Mouse (Mus musculus): ENCODE data around the gene Grk5. TPM values are rescaled to one million over a fixed set of nuclear protein-coding genes. Genes with fewer than 3 reads are reported as not detected.

The Grk5 gene
- polyA plus RNA-seq, 1 experiment = 5.4 TPM

DNA sequence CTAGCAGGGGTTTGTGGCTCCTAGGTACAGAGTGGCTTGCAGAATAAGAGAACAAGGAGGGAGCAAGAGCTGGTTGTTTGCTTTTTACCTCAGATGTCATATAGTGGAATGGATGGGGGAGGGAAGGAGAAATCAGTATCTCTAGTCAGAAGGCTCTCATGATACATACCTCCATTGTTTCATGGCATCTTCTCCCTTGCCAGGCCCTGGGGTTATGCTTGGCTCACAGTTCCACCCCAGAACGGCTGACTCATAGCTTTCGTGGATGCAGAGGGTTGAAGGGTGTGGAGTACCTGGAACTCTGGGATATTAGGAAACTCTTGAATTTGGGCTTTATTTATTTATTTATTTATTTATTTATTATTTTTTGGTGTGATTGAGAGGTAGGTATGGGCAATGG is 84.0 kb downstream of the Grk5 start:
- peak; percentile 57 for DNase-seq (ENCODE audit: low read depth)

DNA sequence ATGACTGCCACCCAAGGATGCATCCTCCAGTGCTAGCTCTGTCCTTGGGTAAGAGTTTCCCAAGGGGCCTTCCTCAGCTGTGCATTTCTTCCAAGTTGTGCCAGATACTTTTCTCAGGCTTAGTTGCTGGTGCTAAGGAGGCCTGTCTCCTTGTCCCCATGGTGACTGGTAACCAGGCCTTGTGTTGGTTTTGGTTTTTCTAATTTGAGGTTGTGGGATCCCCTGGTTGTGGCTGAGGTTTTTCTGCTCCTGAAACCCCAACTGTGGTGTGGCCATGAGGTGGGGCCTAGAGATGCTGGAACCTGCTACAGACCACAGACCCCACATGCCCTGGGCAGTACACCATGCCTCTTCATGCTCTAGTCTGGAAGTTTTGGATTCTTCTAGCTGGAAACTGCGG is 90.0 kb downstream of the Grk5 start:
- no peak for DNase-seq (ENCODE audit: low read depth)

DNA sequence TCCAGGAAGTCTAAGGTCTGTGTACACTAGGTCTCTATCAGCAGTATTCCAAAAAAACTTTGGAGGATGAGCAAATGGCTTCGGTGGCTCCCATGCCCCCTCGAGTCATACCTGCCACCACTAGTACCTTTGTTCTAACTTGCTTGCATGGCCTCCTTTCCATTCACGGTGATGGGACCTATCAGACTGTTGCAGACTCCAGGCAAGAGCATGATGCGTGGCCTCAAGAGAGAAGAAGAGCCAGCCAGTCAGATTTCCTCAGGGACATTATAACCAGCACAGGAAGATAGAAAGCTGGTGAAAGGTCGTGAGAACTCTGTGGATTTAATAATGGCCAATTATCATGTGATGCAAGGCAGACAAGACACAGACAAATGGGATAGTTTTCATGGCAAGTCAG is 91.8 kb downstream of the Grk5 start:
- DNase-seq (ENCODE audit: low read depth) = no peak

DNA sequence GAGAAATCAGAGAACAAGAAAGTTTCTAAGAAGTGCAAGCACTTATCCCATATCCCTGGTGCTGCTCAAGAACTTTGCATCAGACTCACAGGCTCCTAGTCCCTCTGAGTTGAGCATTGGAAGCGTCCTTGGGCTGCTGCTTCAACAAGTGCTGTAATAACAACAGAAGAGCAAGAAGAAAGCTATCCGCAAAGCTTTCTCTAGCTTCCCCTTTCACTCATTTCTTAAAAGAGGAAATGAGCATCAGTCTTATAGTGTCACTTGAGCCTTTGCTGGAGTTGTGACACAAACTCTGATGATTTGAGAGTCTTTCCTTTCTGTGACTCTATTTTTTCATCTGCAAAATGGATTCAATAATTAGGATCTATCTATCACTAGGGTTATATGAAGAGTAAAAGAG is 92.3 kb downstream of the Grk5 start:
- DNase-seq (ENCODE audit: low read depth) = no peak

DNA sequence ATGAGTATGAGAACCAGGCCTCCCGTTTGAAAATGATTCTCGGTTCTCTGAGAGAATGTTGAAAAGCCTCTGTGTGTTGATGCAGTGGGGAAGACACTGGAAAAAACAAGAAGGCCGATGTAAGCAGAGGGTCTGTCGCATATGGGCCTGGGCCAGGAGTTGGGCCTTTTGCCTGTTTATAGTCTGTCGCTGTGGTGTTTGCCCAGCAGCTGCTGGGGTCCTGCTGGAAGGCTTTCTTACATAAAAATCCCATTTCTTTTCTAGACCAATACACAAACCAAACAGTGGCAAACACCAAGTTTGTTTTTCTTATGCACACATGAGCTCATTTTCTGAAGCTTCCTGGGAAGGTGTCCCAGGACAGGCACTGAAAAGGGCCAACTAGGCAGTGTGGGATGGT is 100.2 kb downstream of the Grk5 start:
- DNase-seq (ENCODE audit: low read depth) = no peak

DNA sequence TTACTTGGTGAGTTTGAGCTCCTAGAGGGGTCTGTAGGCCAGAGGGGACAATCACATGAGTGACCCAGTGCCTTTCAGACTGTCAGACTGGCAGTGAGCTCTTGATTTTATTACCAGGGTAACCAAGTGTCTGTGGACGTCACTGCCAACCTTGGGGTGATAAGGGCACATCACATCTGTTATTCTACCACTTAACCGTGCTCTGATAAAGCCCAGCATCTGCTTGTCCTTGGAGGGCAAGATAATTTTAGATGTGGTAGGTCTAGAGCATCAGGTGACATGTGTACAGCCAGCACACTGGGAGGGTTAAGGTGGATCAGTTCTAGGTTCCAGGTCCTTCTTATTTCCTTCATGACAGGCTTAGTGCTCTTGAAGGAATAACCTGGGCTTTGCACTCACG is 104.7 kb downstream of the Grk5 start:
- DNase-seq (ENCODE audit: low read depth) = no peak

DNA sequence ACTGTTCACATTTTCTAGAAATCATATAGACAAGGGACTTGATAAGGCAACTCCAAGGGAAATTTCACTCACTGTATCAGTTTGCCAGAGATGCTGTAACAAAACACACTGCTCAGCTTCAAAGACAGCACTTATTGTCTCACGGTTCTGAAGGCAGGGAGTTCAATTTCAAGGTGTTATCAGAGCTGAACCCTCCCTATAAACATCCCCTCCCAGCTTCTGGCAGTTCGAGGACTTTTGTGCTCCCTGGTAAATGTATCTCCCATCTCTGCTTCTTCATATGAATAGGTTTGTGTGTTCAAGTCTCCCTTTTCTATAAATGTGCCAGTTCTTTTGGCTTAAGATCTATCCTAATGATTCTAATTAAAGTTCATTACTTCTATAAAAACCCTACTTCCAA is 105.3 kb downstream of the Grk5 start:
- no peak for DNase-seq (ENCODE audit: low read depth)

DNA sequence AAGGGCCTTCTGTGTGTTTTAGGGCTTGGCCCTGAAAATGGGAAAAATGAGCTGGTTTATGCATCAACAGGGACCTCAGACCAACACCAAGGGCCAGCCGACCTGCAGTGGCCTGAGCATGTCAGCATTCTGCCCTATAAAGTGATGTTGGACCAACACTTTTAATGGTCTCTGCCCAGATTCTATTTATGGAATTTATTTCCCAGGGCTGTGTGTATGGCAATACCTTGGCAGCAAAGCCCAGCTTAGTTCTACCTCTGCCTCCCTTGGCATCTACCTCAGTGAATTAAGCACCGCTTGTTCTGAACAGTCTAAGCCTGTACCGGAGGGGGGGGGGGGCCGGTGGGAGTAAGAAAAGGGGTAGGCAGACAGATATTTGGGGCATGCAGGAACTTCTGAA is 108.2 kb downstream of the Grk5 start:
- DNase-seq (ENCODE audit: low read depth) = peak; percentile 66

DNA sequence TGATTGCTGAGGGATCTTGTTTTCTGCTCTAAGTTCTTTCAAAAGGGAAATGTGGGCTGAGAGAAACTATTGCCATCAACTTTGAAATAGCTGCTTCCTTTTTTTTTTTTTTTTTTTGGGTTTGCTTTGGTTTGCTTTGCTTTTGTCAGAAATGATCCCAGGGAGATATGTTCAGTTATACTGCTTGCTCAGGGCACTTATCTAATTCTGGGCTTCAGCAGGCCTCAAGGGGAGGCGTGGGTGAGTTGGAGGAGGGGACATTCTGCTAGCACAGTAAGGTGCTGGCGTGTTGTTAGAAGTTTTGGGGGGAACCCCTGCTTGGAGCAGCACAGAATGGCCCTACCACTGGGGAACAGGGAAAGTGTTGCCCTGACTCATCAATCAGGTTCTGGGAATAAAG is 110.1 kb downstream of the Grk5 start:
- DNase-seq (ENCODE audit: low read depth) = no peak

DNA sequence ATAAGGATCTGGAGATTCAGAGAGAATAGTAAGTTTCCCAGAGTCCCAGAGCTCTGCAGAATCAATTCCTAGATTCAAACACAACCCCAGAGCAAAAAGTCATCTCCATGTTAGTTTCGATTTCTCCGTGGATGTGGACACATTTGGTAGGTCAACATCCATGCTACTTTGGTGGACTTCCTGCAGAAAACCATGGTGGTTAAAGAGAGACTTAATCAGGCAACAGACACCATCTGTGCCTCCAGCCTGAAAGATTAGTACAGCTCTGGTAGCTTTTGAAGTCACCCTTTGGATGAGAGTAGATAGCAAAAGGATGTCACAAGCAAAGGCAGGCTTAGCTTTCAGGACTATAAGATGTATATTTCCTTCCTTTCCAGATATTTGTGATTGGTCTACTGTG is 111.4 kb downstream of the Grk5 start:
- DNase-seq (ENCODE audit: low read depth) = no peak

DNA sequence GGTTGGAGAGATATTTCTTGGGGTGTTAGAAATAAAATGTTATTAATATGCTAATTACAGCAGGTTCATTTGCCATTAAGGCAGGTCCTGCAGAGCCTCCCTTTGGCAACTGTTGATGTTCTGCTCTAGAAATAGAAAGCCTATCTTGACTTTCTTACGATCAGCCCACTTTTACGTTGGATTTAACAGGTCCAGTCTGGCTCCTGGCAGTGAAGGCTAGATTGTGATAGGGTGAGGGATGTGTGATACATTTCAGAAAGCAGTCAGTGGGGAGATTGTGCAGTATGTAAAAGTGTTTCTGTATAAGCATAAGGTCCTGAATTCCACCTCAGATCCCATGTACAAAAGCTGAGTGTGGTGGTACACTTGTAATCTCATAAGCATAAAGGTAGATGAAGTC is 119.7 kb downstream of the Grk5 start:
- DNase-seq (ENCODE audit: low read depth) = no peak

DNA sequence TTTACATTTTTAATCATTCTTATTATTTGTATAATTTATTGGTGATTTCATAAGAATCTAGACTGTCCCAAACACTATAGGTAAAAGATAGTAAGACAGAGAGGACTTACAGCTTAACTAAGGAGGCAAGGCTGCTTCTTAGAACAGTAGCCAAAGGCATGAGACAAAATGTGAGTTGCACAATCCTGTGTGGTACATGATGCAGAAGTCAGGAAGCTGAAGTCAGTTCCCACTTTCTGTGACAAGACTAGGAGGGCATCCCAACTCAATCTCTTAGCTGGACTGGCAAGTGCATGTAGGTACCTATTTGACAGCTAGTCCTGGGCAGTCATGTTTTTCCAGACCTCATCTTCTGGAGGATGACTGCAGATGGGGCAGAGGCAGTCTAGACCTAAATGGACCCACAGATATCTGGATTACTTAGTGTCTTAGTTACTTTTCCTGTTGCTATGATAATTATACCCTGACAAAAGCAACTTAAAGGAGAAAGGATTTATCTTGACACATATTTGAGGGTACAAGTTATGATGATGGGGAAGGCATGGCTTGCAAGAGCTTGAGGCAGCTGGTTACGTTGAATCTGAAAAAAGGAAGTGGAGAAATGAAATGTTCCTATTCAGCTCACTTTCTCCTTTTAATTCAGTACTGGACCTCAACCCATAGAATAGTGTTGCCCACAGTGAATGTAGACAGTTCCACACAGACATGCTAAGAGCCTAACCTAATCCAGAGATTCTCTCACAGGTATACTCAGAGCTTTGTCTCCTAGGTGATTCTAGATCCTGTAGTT is 128.1 kb downstream of the Grk5 start:
- no peak for DNase-seq (ENCODE audit: low read depth)

DNA sequence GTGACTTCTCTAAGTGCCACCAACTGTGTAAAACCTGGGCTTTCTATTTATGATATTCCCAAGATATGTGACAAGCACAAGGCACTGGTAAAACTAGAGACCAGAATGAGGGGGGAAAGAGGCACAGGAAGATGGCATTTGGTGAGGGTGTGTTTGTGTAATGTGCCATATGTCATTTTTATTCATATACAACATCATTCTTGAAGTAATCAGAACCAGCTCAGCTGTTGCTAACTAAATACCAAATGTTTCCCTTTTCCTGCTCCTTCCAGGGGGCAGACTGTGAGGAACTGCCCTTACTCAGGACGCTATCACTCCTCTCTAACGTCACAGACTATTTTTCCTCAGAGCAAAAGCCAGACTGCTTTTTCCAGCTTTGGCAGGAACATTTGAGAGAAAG is 132.0 kb downstream of the Grk5 start:
- DNase-seq (ENCODE audit: low read depth) = no peak

DNA sequence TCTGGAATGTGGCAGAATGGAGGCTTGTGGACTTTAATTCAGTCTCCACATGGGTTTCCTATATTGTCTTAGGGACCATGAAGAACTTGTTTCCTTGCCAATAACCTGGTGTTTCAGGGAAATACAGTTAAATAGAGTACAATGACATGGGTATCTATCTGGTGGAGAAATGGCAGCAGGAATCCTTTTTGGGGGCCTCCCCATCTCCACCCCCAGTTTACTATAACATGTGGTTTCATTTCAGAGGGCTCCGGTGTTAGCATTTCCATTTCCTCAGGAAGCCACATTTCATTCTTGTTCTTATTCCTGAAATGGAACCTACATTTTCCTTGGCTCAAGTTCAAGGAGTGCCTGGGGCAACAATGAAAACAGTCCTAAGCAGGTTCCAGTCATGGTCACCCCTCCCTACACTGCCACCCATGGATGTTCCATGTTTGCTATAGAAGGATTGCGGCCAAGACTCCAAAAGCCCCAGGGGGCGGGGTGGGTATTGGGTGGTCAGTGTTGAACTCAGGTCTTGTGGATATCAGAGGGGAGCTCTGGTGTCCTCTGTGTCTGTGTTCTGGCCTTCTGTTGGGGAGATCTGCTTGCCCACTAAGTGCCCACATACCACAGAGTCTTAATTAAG is 132.5 kb downstream of the Grk5 start:
- no peak for DNase-seq (ENCODE audit: low read depth)

DNA sequence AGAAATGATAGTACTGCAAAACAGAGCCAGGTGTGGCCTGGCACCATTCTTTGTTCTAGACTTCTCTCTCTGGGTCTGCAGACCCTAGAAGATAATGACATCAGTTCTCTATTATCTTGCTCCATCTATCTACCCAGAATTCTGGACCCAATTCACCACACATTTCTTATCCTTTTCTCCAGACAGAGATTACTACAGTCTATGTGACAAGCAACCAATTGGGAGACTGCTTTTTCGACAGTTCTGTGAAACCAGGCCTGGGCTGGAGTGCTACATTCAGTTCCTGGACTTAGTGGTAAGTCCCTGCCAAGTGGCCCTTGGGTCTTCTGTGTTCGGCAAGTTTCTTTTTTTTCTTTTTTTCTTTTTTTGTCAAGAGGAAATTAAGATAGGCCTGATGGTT is 142.0 kb downstream of the Grk5 start:
- DNase-seq (ENCODE audit: low read depth) = no peak

DNA sequence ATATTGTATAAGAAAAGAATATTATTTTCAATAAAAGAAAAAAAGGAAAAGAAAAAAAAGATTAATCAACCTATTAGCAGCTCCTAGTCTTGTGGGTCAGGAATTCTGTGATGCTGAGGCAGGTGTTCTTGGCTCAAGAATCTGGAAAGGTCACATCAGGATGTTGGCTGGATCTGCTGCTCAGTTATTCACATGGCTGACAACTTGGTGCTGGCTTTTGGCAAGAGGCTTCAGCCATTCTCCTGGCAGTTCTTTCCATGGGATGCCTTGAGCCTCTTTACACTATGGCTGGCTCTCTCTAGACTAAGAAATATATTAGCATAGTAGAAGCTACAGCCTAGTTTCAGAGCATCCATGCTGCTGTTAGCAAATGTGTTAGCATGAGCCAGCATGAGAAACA is 149.6 kb downstream of the Grk5 start:
- DNase-seq (ENCODE audit: low read depth) = no peak

DNA sequence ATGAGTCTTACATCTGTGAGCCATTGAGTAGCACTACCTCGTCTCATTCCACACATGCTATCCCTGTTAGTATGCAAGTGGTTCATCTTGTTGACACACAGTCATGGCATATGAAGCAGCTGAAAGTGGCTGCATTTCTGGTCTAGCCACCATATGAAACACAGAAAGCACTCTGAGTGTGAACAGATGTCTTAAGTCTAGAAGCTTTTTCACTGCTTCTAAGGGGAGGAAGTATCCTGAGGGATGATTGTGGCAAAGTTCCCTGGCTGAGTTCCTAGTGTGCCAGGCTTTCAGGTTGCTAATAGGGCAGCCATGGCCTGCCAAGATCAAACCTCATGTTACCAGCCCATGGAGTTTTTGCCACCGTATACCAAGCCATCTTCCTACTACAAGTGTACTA is 159.1 kb downstream of the Grk5 start:
- peak; percentile 82 for DNase-seq (ENCODE audit: low read depth)

DNA sequence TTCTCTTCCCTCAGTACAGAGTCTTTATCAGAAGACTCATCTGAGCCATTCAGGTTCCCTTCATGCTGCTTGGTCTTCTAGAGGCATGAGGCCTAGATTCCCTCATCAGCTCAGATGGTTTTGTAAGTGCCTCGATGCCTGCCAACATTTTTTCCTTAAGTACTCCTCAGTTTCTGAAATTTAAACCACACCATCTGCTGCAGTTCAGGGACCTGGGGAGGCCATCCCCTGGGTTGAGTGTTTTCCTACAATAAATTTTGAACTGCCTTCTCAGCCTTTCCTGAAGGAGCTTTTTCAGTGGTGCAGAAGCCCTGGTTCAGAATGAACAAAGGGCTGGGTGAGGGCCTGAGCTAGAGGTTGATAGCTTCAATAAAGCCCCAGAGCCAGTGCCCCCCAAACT is 159.9 kb downstream of the Grk5 start:
- DNase-seq (ENCODE audit: low read depth) = no peak

DNA sequence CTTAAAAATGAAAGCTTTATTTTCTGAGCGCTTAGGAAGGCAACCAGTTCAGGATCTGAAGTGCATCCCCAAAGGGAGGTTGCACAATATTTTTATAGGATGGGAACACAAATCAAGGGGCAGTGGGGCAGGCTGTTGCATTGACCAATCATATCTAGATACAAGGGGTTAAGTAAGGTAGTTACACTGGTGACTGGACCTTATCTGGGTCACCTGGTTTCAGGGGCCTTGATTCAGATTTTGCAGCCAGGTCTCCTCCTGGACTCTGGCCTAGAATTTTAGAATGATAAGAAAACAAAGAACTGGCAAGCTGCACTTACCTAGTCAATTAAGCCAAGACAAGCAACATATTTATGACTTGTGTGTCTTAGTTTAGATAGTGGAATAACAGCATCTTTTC is 161.6 kb downstream of the Grk5 start:
- DNase-seq (ENCODE audit: low read depth) = no peak

DNA sequence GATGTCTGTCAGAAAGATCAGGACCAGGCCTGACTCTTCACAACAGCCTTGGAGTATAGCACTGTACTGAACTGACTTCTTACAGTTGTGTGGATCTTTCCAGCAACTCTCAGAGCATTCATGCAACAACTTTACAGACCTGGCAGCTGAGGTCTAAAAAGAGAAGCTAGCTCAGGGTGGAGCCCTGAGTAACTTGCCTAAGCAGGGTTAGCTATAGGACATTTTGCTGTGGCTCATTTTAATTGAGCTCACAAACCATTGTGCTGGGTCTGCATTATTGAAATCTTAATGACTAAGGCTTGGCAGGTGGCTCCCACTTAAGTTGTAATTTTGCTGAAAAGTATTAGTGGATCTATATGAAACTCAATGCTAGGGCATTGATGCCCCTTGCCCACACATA is 162.5 kb downstream of the Grk5 start:
- DNase-seq (ENCODE audit: low read depth) = no peak

DNA sequence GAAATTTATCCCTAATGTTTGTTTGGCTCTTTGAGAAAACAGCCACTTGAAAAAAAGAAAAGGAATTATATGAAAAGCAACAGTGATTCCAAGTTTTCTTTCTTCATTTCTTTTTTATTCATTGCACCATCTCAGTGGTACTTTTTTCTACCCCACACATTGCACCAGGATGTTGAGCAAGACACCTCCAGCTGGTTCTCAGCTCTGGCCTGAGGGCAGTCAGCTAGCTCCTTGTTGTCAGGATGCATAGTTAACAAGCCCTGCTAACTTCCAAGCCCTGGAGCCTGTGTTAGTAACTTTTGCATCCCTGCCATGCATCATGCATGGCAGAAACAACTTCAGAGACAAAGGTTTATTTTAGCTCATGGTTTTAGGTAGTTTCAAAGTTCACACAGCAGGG is 163.2 kb downstream of the Grk5 start:
- peak; percentile 44 for DNase-seq (ENCODE audit: low read depth)

DNA sequence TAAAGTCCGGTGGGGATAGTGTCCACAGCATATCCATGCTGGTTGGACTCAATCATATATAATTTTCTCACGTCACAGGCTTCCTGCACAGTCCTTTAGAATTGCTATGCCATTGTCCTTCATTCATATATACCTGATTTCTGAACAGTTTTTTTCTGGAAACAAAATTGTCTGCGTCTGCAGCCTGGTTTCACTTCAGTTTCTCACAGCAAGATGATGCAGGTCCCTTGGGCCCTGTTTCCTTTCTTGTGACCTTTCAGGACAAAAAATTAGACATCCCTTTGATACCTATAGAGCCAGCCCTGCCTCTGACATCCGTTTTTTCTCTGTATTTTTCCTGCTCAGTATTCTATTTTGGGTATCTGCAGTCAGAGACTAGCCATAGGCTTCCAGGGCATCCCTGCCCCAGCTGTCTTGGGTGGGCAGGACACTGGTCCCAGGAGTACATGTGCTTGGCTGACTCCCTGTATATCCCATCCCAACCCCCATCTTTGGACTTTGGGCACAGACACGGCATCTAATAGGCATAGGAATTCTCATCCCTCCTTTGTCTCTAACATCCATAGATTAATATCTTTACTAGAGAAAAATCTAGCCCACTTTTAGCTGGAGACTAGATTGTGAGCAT is 167.3 kb downstream of the Grk5 start:
- DNase-seq (ENCODE audit: low read depth) = no peak

DNA sequence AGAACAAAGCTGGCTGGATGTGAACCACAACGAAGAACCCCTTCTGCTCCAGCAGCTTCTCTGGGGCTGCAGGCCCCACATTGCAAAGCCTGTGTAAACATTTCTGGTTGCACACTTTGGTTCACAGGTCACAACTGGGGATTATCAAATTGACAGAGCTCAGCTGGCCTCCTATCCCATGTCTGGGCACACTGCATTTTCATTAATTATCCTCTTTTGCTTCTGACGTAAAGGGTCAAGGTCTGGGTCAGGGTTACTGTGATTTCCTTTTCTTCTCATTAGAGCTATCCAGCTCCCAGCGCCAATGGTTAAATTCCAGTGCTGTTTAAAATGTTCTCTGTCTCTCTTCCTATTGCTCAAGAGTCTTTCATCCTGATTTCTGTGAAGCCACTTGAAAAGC is 168.0 kb downstream of the Grk5 start:
- DNase-seq (ENCODE audit: low read depth) = no peak

All from gonadal fat pad, adult 2 months (tissue).